Mouse (Mus musculus) lung, postnatal 25 days (tissue): ENCODE results near the gene Fcgrt.

Source experiments
- DNase-seq: peaks from one replicate; pipeline ENCODE4 v3.0.0; 2022; ENCODE audit warnings: low spot score

Gene Fcgrt

DNA sequence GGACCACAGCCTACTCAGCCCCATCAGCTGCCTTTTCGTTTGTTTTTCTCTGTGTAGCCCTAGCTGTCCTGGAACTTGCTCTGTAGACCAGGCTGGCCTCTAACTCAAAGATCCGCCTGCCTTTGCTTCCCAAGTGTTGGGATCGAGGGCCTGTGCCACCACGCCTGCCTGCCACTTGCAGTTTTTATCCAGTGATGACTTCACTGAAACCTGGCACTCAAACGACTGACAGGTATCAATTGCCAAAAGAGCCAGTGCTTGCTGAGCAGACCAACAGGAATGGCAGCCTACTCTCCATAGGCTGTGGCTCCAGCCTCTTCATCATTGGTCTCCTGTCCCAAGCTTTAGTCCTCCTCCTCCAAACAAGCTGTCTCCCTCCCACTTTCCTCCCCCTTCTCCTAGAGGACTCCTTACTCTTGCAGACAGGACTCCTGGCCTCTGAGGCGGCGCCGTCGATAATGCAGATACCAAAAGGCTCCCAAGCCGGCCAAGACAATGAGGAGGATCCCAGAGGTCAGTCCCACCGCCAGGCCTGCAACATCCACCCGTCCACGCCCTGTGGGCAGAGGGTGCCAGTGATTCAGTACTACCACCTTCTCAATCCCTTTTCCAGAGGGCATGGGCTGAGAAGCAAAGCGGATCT is 47.2 kb downstream of the Fcgrt start:
- DNase-seq, result no peak

DNA sequence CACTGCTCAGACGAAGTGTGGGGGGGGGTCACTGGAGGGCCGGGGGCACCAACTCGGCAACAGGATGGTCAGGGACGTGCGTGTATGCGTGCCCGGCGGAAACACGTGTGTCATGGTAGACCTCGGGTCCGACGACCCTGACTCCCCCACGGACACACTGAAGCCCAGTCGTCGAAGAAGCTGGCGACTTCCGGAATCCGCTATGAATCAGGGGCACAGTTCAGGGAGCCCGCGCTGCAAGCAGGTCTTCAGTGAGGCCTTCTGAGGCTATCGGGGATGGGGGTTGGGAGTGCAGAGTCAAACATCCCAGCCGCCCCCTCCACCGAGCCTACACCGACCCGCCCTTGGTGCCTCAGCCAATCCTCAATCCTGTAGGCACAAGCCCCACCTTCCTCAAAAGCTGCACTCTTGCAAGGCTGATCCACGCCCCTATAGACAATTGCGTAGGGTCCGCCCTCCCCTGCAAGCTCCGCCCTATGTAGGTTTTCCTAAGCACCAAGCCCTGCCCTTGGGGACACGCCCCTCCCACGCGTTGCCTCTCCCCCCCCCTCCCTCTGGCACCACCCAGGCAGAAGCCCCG is 49.6 kb downstream of the Fcgrt start:
- DNase-seq, result peak; percentile 98

DNA sequence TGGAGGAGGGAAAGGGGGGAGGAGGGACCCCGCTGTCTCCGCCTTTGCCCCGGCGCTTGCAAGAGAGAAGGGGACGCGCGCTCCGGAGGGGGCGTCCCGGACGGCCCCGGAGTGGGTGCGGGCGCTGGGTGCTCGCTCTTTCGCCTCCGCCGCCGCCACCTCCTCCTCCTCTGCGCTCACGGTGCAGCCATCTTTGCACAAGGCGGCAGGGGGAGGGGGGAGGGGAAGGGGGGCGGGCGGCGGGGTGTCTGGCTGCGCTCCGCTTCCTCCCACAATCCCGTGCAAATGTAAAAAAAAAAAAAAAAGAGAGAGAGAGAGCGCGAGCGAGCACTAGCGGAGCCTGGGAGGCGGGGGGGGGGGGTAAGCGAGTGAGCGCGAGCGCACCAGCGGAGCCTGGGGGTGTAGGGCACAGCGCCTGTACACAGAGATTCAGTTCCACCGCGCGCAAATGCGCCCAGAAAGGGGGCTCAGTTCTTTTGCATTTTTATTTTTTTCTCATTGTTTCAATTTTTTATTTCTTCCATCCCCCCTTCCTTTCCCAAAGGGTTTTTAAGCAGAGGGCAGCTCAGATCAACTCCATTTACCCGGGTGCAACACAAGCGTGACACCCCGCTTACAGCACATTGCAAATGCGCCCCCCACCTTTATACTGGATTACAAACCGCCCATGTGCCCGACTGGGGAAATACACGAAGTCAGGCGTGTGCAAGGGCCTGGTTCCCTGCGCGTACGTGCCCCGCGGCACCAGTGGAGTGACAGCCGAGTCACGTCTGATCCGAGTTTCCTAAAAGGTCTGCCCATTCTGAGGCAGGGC is 50.3 kb downstream of the Fcgrt start:
- peak; percentile 59 for DNase-seq

DNA sequence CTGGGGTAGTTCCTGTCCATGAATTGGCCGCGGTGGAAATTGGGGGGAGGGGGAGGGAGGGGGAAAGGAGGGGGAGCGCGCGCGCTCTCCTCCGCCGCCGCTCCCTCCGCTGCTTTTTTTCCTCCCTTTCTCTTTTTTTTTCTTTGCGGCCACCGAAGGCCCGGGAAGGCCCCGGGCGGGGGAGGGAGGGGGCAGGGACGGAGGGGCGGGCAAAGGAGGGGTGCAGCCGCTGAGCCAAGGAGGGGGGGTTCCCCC is 50.9 kb downstream of the Fcgrt start, which contains the start of gene Prr12:
Gene Prr12 (minus strand): TSS at position 20 of the 255 bp plus-strand sequence.
- DNase-seq, result no peak

DNA sequence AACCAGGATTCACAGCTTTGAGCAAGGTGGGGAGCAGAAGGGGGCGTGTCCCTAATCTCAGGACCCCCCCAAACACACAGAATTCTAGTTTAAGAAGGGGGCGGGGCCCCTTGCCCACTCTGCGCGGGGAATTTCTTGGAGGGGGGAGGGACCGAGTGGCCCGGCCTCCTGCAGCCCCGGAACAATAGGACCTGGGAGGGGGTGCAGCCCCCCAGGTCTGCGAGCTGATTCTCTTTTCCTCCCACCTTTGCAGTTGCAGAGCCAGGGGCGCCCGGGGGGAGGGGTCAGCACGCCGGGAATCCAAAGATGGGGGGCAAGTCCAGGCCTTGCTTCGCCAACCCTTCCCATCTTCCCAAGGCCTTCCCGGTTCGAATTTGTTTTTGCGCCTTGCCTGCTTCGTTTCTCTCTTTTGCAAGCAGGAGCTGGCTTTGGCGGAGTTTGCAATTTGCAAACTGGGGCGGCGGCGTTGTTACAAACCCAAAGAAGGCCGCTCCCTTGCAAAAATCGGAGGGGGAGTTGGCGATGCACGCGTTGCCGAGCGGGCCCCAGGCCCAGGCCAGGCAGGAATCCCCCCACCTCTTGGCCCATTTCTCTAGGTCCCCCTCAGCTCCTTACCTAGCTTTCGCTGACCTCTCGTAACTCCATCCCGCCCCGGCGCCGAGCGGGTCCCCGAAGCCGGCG is 51.3 kb downstream of the Fcgrt start:
- peak; percentile 20 for DNase-seq

DNA sequence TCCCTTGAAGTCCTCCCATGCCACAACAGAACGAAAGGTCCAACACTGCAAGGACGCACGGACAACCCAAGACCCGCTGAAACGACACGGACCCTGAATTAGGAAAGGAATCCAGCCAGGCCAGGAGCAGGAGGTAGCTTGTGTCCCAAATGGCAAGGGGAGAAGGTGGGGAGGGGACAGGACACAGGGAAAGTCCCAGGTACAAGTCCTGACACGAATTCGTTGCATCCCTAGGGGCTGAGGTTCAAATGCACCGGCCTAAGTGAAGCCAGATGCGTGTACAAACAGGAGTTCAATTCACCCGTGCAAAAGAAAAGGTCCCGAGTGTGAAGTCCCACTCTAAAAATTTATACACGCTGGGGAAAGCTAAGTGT is 52.1 kb downstream of the Fcgrt start:
- no peak for DNase-seq

- peak; percentile 73 for DNase-seq
These were observed 52.6 kb downstream of the Fcgrt start for GRCm38 (mm10) chr7:45050945-45051600.

DNA sequence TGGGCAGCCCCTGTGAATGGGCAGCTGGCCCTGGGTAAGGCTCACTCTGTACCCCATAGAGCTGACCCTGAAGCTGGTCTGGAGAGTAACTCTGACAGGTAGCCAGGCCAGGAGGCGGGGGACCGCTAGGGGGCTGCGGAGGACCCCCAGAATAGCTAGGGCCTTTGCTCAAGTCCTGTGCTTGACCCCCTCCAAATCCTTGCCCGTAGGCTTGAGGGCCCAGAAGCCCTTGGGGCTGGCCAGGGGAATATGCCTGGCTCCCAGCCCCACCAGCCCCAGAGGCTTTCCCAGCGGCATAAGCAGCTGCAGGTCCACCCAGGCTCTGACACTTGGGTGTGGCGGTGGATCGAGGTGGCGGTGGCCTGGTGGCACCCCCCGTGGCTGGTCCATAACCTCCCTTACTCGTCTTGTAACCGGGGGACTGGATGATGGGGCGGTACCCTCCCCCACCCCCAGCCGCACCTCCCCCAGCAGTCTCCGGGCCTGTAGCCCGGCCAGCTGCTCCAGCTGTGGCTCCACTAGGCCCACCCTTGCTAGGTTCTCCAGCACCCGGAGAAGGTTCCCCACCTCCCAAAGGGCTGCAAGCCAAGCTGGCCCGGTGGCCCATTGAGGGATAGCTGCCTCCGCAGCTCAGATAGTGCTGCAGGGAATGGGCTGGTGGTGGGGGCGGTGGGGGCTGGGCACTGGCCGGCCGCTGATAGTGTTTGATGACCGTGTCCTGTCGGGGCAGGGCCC is 54.6 kb downstream of the Fcgrt start:
- DNase-seq, result no peak

DNA sequence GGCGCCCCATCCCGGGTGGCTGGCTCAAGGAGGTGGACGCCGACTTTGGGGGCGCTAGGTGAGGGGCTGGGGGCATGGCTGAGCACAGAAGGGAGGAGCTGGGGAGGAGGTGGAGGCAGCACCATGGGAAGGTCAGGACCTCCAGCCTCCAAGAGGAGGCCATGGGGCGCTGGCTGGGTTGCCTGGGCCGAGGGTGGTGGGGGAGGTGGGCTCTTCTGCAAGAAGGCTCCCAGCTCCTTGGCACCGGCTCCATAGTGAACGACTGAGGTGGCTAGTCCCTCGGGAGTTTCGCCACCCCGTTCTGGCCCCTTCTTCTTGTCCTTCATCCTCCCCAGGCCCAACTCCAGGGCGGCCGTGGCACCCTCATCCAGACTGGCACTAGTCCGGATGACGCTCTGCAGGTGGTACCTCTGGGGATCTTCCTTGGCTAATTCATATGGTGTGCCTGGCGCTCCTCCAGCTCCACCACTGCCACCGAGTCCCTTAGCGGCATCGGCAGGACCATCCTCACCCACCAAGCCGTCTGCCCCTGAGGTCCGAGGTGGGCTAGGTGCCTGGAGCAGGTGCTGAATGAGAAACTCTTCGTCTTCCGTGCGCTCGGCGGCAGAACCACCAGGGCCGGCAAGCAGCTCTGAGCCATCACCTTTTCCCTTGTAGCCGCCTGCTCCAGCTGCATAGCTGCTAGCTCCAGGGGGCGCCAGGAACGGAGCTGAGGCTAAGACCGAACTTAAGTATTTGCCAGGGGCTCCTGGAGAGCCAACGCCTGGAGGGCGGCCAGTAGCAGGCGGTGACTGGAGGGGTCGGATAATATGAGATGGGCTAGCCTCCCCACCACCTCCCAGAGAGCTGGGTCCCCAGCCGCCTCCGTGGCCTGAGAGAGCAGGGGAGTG is 55.4 kb downstream of the Fcgrt start:
- DNase-seq, result no peak

GRCm38 (mm10) chr7:45047491-45047890 is 56.2 kb downstream of the Fcgrt start:
- DNase-seq, result no peak

DNA sequence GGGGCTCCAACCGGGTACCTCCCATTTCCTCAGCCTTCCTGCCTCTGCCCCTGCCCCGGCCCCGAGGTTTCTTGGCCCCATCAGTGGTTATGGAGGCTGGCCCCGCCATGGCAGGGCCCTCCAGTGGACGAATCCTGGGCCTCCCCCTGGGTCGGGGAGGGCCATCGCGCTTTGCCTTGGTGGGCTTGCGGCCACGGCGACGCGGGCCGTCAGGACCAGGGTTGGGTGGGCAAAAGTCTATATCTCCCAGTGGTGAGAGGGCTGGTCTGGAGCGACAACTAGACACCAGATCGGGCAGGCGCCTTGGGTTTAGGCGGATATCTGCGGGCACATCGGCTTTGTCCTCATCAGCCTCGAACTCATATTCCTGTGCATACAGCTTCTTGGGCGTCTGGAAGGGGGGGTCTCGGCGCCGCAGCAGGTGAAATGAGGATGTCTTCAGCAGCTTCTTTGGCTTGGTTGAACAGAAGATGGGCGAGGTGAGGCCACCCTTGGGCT is 56.7 kb downstream of the Fcgrt start:
- DNase-seq, result no peak

DNA sequence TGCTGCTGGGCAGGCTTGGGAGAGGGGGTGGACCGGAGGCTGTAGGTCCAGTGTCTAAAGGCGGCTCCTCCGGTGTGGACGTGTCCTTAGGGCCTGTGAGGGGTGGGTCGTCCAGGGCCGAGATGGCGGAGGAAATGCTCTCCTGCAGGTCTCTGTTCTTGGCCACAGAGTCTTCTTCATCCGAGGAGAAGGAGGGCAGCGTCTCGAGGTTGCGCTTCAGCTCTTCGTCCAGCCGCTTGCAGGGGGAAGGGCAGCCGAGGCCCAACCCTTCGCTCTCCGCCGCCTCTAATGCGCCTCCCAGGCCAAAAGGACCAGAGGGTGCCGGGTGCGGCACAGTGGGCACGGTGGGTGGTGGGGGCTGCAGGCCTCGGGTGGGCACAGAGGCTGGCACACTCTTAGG is 57.9 kb downstream of the Fcgrt start:
- DNase-seq, result no peak

GRCm38 (mm10) chr7:45043307-45043706 is 60.3 kb downstream of the Fcgrt start:
- DNase-seq, result no peak
